Mouse (Mus musculus): Measurements from ENCODE around the gene Flnc. TPM values are rescaled to one million over a fixed set of nuclear protein-coding genes. Genes with fewer than 3 reads are reported as not detected.
"Not testable (repeated sequence)": the region's sequence is repeated elsewhere in the genome, so short reads cannot be mapped to it uniquely, and the experiment has no call there.

Flnc gene
- polyA plus RNA-seq (2014; fragmentation: Nextera tagmentation; extraction: Ambion mirVana), result 4.8 and 6.8 TPM in 2 replicates

DNA sequence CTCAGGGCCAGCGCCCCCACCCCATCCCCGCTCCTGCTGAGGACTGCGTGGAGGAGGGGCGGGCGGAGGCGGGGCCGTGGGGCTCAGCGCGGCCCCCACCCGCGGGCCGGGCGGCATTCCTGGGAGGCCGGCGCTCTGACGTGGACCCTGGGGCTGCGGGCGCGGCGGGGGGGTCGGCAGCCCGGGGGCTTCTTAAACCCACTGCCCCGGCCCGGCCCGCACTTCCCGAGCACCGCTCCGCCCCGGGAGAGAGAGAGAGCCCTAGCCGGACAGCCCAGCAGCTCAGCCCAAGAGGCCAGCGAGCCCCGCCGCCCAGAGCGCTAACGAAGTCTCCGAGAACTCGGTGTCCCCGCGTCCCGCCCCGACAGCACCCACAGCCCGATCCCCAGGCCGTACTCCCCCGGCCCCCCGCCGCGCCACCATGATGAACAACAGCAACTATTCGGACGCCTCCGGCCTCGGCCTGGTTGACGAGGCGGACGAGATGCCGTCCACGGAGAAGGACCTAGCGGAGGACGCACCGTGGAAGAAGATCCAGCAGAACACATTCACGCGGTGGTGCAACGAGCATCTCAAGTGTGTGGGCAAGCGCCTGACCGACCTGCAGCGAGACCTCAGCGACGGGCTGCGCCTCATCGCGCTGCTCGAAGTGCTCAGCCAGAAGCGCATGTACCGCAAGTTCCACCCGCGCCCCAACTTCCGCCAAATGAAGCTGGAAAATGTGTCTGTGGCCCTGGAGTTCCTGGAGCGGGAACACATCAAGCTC is at the start of gene Flnc:
Gene Flnc (plus strand): TSS at position 219 of the 766 bp plus-strand sequence.
- peaks cover 46% of the 10 kb centered on the region for H3K27me3 ChIP-seq (ENCODE audit: control insufficient read depth, insufficient read depth, low read length)
- WGBS, result under 1% methylated on average over 68 of the region's 77 CpGs
- DNase-seq (ENCODE audit: low spot score) (peak; percentile 26), ATAC-seq (ENCODE audit: low FRiP score) (peak; percentile 18; the same call in 1 of the 2 replicates)
- H3K4me1 ChIP-seq (replicated peaks; ENCODE audit: control insufficient read depth, insufficient read depth, low read length), result peaks cover 39% of the 10 kb centered on the region
- peak within 1 kb of the TSS; percentile 55 for H3K9ac ChIP-seq
- H3K36me3 ChIP-seq (replicated peaks; ENCODE audit: control insufficient read depth, insufficient read depth), result no peaks in the 10 kb centered on the region
- peak within 1 kb of the TSS; percentile 67 for H3K4me2 ChIP-seq (replicated peaks)
- H3K27ac ChIP-seq, result 0 out of 2 replicates have a peak within 1 kb of the TSS, but pooled peaks have one; percentile 32
- H3K4me3 ChIP-seq (replicated peaks; ENCODE audit: low read length), result peak within 1 kb of the TSS; percentile 39
- H3K9me3 ChIP-seq (ENCODE audit: control insufficient read depth, low read length), result no peaks in the 10 kb centered on the region

GRCm38 (mm10) chr6:29388052-29388518 is 45.0 kb upstream of the Flnc start, which contains the start of gene Opn1sw:
Opn1sw (minus strand) TSS chr6:29388468.
- no peaks in the 10 kb centered on the region for H3K9me3 ChIP-seq (ENCODE audit: control insufficient read depth, low read length)
- H3K9ac ChIP-seq, result no peak within 1 kb of the TSS
- H3K36me3 ChIP-seq (replicated peaks; ENCODE audit: control insufficient read depth, insufficient read depth), result no peaks in the 10 kb centered on the region
- peak within 1 kb of the TSS; percentile 23; the same call in 1 of the 2 replicates for H3K4me2 ChIP-seq (replicated peaks)
- no peak within 1 kb of the TSS for H3K4me3 ChIP-seq (replicated peaks; ENCODE audit: low read length)
- DNase-seq (ENCODE audit: low spot score) (no peak), ATAC-seq (ENCODE audit: low FRiP score) (no peak; the same call in 1 of the 2 replicates)
- H3K27me3 ChIP-seq (ENCODE audit: control insufficient read depth, insufficient read depth, low read length), result 0 out of 2 replicates have a peak, but pooled peaks cover 8% of the 10 kb centered on the region
- WGBS, result 6% methylated on average over 12 of the region's 12 CpGs
- H3K27ac ChIP-seq, result no peak within 1 kb of the TSS
- H3K4me1 ChIP-seq (replicated peaks; ENCODE audit: control insufficient read depth, insufficient read depth, low read length), result 0 out of 2 replicates have a peak, but pooled peaks cover 4% of the 10 kb centered on the region

DNA sequence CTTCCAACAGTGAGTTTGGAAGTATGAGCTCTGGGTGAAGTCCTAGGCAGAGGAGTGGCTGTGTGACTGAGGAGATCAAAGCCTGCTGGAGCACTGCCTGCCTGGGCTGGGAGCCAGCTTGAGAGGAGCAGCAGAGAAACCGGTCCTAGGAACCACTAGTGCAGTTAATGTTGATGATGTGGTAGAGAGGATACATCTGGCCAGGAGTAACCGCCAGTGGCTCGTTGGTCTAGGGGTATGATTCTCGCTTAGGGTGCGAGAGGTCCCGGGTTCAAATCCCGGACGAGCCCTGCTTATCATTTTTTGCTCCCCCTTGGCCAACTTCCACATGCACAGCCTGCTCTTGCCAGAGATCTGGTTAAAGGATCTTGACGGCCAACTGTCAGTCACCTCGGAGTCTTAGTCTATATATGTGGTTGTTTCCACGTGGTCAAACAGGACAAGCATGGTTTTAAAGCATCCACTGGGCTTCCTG is 44.4 kb upstream of the Flnc start:
- no peak overlapping the region for H3K27ac ChIP-seq
- H3K4me3 ChIP-seq (replicated peaks; ENCODE audit: low read length), result no peak overlapping the region
- peak; percentile 87 for ATAC-seq (ENCODE audit: low FRiP score)
- DNase-seq (ENCODE audit: low spot score), result peak; percentile 78
- 0 out of 2 replicates have a peak, but pooled peaks cover 4% of the 10 kb centered on the region for H3K4me1 ChIP-seq (replicated peaks; ENCODE audit: control insufficient read depth, insufficient read depth, low read length)
- WGBS, result 14% methylated on average over 11 of the region's 11 CpGs
- H3K9ac ChIP-seq, result no peak overlapping the region
- H3K9me3 ChIP-seq (ENCODE audit: control insufficient read depth, low read length), result no peaks in the 10 kb centered on the region
- peak overlapping the region; percentile 23; the same call in 1 of the 2 replicates for H3K4me2 ChIP-seq (replicated peaks)
- H3K27me3 ChIP-seq (ENCODE audit: control insufficient read depth, insufficient read depth, low read length), result 0 out of 2 replicates have a peak, but pooled peaks cover 8% of the 10 kb centered on the region
- no peaks in the 10 kb centered on the region for H3K36me3 ChIP-seq (replicated peaks; ENCODE audit: control insufficient read depth, insufficient read depth)

DNA sequence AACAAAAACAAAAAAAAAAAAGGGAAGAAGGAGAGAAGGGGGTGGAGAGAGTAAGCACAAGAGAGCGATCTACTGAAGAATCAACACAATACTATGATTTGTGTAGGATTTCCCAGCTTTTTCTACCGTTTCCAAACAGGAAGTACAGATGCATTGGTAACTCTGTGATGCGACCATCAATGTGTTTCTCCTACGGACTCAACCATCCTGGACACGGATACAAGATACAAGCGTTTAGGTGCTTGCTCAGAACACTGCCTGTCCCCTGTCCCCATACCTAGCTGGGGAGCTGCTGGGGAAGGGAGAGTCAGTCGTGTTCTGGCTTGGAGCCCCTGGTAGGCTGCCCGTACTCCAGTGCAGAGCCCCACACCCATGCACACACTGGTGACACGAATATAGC is 43.6 kb upstream of the Flnc start:
- WGBS, result 54% methylated on average over 9 of the region's 9 CpGs
- Histone ChIP-seq H3K9me3 (ENCODE audit: control insufficient read depth, low read length) (no peaks in the 10 kb centered on the region), H3K4me1 (replicated peaks; ENCODE audit: control insufficient read depth, insufficient read depth, low read length) (0 out of 2 replicates have a peak, but pooled peaks cover 4% of the 10 kb centered on the region), H3K27me3 (ENCODE audit: control insufficient read depth, insufficient read depth, low read length) (peaks cover 11% of the 10 kb centered on the region; the same call in 1 of the 2 replicates), H3K27ac (no peak overlapping the region), H3K4me3 (replicated peaks; ENCODE audit: low read length) (no peak overlapping the region), H3K9ac (no peak overlapping the region), H3K36me3 (replicated peaks; ENCODE audit: control insufficient read depth, insufficient read depth) (no peaks in the 10 kb centered on the region), H3K4me2 (replicated peaks) (no peak overlapping the region)
- no peak for DNase-seq (ENCODE audit: low spot score)
- no peak for ATAC-seq (ENCODE audit: low FRiP score)

- H3K36me3 ChIP-seq (replicated peaks; ENCODE audit: control insufficient read depth, insufficient read depth); ATAC-seq (ENCODE audit: low FRiP score); H3K9ac ChIP-seq; H3K4me2 ChIP-seq (replicated peaks); H3K27ac ChIP-seq; H3K4me1 ChIP-seq (replicated peaks; ENCODE audit: control insufficient read depth, insufficient read depth, low read length); H3K4me3 ChIP-seq (replicated peaks; ENCODE audit: low read length); DNase-seq (ENCODE audit: low spot score); H3K9me3 ChIP-seq (ENCODE audit: control insufficient read depth, low read length): not testable (repeated sequence)
- WGBS, result 94% methylated on average over 1 of the region's 1 CpGs
- peaks cover 17% of the 10 kb centered on the region for H3K27me3 ChIP-seq (ENCODE audit: control insufficient read depth, insufficient read depth, low read length)
Measured at GRCm38 (mm10) chr6:29390500-29390899, 42.6 kb upstream of the Flnc start.

DNA sequence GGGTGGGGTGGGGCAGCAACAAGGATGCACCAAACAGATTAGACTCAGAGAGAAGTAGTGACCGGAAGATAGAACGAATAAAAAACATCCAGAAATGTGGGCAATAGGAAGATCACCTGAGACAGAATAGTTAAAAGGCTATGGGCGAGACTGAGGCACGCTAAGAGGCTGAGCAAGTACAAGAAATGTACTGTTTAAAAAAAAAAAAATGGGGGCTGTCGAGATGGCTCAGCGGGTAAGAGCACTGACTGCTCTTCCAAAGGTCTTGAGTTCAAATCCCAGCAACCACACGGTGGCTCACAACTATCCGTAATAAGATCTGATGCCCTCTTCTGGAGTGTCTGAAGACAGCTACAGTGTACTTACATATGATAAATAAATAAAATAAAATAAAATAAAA is 41.8 kb upstream of the Flnc start:
- not testable (repeated sequence) for H3K36me3 ChIP-seq (replicated peaks; ENCODE audit: control insufficient read depth, insufficient read depth); H3K27ac ChIP-seq; H3K9me3 ChIP-seq (ENCODE audit: control insufficient read depth, low read length); ATAC-seq (ENCODE audit: low FRiP score); DNase-seq (ENCODE audit: low spot score); H3K4me2 ChIP-seq (replicated peaks); H3K9ac ChIP-seq; H3K4me3 ChIP-seq (replicated peaks; ENCODE audit: low read length)
- WGBS, result 77% methylated on average over 8 of the region's 8 CpGs
- H3K27me3 ChIP-seq (ENCODE audit: control insufficient read depth, insufficient read depth, low read length), result peaks cover 17% of the 10 kb centered on the region
- H3K4me1 ChIP-seq (replicated peaks; ENCODE audit: control insufficient read depth, insufficient read depth, low read length), result peaks cover 12% of the 10 kb centered on the region; the same call in 1 of the 2 replicates

GRCm38 (mm10) chr6:29391802-29392201 is 41.3 kb upstream of the Flnc start:
- Histone ChIP-seq H3K9me3 (ENCODE audit: control insufficient read depth, low read length) (no peaks in the 10 kb centered on the region), H3K36me3 (replicated peaks; ENCODE audit: control insufficient read depth, insufficient read depth) (no peaks in the 10 kb centered on the region), H3K9ac (no peak overlapping the region), H3K4me2 (replicated peaks) (no peak overlapping the region), H3K4me3 (replicated peaks; ENCODE audit: low read length) (no peak overlapping the region), H3K27ac (no peak overlapping the region), H3K4me1 (replicated peaks; ENCODE audit: control insufficient read depth, insufficient read depth, low read length) (peaks cover 12% of the 10 kb centered on the region; the same call in 1 of the 2 replicates), H3K27me3 (ENCODE audit: control insufficient read depth, insufficient read depth, low read length) (peaks cover 17% of the 10 kb centered on the region)
- 75% methylated on average over 4 of the region's 4 CpGs for WGBS
- DNase-seq (ENCODE audit: low spot score) (no peak), ATAC-seq (ENCODE audit: low FRiP score) (no peak)

GRCm38 (mm10) chr6:29394286-29394685 is 38.8 kb upstream of the Flnc start:
- no peaks in the 10 kb centered on the region for H3K9me3 ChIP-seq (ENCODE audit: control insufficient read depth, low read length)
- no peak overlapping the region for H3K4me2 ChIP-seq (replicated peaks)
- peaks cover 10% of the 10 kb centered on the region for H3K27me3 ChIP-seq (ENCODE audit: control insufficient read depth, insufficient read depth, low read length)
- no peaks in the 10 kb centered on the region for H3K36me3 ChIP-seq (replicated peaks; ENCODE audit: control insufficient read depth, insufficient read depth)
- no peak for ATAC-seq (ENCODE audit: low FRiP score)
- H3K27ac ChIP-seq, result no peak overlapping the region
- WGBS, result 55% methylated on average over 1 of the region's 1 CpGs
- no peak overlapping the region for H3K9ac ChIP-seq
- peaks cover 14% of the 10 kb centered on the region for H3K4me1 ChIP-seq (replicated peaks; ENCODE audit: control insufficient read depth, insufficient read depth, low read length)
- H3K4me3 ChIP-seq (replicated peaks; ENCODE audit: low read length), result no peak overlapping the region
- DNase-seq (ENCODE audit: low spot score), result no peak

Data from hindbrain, embryonic 14.5 days (tissue).